Mouse (Mus musculus) regulatory T cell (primary cell): Measurements from ENCODE around the gene Aqp9.

Source experiments
- in situ Hi-C: fragments of 300-600 bp; cut with MboI, MseI; formaldehyde crosslinking; loops from one replicate; pipeline ENCODE4 v1.15.1; 2025; ENCODE audit warnings: high pct_unique_total_duplicates

Gene Aqp9

GRCm38 (mm10) chr9:71068866-71069390 is 99.6 kb downstream of the Aqp9 start:
- in situ Hi-C loops = no loop called here

GRCm38 (mm10) chr9:71067156-71067555 is 101.3 kb downstream of the Aqp9 start:
- in situ Hi-C loops = no loop called here

GRCm38 (mm10) chr9:71066491-71066890 is 102.0 kb downstream of the Aqp9 start:
- in situ Hi-C loops = no loop called here

GRCm38 (mm10) chr9:71065343-71065875 is 103.1 kb downstream of the Aqp9 start:
- in situ Hi-C loops = no loop called here

- in situ Hi-C loops = no loop called here
These were observed 104.1 kb downstream of the Aqp9 start for GRCm38 (mm10) chr9:71064291-71064840.

GRCm38 (mm10) chr9:71063551-71063950 is 104.9 kb downstream of the Aqp9 start:
- in situ Hi-C loops = no loop called here

GRCm38 (mm10) chr9:71062976-71063375 is 105.5 kb downstream of the Aqp9 start:
- in situ Hi-C loops = no loop called here

- in situ Hi-C loops = no loop called here
These were observed 106.2 kb downstream of the Aqp9 start for GRCm38 (mm10) chr9:71062301-71062700.
